Mouse (Mus musculus): Measurements from ENCODE around the gene Mipep.

Gene Mipep

DNA sequence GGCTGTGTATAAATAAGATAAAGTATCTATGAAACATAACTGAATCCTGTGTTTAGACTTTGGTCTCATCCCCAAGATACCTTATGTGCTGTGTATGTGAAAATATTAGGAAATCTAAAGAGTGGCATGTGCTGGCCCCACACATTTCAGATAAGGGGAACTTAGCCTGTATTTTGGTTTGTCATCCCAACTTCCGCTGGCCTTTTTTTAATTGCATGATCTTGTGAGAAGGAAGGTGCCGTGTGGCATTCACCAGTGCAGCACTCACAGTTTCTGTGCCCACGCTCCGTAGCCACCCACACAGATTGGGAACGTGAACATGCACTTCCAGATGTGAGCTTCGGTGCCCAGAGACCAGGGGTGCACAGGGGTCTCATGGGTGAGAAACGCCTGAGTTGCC, 26.7 kb upstream of the Mipep start:
- DNase-seq: no peak

DNA sequence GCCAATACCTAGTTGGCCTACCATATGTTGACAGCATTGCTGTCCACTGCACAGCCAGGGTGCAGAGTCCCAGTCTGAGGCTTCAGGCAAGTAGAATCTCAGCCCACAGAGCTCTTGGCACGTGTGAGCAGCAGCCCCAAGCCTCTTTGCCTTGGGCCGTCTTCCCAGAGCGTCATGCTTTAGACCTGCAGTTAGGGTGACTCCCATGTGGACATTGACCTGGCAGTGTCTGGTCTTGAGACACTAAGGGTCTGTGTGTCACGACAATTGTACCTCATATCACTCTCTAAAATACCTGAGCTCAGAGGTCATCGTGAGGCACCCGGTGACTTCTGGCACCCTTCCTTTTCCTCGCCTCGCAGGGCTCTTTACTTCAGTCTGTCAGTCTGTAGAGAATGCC, 25.3 kb upstream of the Mipep start:
- DNase-seq: no peak

DNA sequence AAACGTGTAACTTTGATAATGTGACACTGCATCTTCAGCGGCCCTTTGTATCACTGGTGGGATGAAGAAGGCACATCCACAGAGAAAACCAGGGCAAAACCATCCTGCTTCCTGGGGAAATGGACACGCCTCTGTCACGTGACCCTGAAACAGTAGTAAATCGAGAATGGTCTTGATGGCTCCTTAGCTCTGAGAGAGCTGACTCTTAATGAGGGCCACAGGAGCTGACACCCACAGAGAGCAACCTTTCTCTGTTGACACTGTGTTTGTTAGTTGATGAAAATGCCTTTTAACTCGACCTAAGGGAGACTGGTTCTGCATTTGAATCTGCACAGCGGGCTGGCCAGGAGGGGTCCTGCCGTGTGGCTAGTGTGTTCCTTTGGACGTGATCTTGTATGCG, 22.6 kb upstream of the Mipep start:
- DNase-seq: no peak

DNA sequence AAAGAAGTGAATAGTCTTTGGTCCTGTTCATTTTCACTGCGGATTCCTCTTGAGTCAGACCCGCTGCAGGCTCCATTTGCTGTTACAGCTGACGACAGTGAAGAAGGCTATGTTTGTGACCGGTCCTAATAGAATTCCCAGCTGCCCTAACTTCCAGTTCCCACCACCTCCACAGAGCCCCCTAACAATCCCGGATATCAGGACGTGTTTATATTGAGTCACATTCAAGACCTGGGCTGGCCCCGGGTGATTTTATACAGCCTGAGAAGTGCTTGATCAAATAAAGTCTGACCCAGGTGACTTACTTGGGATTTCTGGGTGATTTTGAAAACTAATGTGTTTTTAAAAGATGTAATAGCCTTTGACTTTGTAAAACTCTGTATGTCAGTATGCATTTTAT, 21.6 kb upstream of the Mipep start:
- DNase-seq: no peak

DNA sequence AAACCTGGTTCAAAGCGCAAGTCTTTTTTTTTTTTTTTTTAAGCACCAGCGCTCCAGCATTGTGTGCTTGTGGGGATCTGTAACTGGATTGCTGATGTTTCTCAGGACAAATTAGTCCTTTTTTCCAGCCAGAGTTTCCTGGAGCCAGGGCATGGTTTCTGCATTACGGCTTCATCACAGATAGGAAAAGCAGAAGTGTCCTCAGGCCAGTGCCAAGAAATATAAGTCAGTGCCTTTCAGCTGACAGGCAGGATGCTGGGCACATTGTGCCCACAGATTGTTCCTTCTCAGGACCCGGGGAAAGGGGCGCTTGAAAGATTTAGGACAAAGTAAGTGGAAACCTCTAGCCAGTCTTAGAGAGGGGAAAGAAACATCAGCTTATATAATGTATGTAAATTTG, 20.6 kb upstream of the Mipep start:
- no peak for DNase-seq

DNA sequence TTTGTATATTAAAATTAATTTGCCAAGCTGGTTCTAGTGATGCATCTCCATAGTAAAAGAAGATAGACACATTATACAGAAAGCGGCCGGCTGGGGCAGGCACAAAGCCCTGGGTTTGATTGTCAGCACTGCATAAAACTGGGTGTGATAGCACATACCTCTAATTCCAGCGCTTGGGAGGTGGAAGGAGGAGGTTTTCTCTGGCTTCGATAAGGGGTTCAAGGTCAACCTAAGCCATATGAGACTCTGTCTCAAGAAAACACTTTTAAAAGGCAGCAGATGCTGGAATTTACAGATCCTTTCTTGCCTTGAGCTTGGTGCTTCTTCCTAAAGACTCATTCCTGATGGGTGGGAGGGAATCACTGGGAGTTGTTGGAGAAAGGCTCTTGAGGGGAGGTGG, 19.8 kb upstream of the Mipep start:
- DNase-seq: no peak

DNA sequence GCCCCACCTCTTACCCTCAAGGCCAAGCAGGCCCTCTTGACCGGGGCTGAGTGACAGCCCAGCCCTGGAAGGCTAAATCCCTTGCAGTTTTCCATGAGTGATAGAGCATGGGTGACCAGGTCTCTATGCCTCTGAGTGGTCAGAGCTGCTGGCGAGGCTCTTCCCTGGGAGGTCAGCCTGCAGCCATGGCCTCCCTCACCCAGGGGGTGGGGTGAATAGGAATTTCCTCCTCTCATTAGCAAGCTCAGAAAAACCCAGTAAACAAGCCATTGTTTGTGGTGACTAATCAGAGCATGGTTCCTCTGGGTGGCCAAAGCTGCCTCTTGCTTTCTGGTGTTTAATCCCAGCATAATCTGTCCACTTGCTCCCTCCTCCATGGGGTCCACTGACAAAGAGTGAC, 19.3 kb upstream of the Mipep start:
- no peak for DNase-seq

DNA sequence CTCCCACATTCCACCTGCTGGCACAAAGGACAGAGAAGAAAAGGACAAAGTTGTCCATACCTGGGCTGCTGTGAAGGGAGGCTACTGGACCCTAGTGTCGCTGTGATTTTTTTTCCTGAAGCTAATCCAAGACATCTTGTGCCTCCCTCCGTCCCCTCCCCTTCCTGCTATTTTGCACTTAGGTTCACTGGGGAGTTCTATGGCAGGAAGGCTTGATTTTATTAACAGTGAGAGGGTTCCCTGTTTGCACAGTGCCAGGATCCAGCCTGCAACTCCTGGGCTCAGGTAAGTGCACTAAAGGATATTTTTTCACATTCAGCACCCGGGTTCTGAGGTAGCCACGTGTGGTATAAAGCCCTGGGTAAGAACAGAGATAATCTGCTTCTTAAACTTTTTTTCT, 16.5 kb upstream of the Mipep start, which contains the start of gene C1qtnf9:
TSS of gene C1qtnf9 (plus strand) at position 251 of the 400 bp plus-strand sequence.
- no peak for DNase-seq

DNA sequence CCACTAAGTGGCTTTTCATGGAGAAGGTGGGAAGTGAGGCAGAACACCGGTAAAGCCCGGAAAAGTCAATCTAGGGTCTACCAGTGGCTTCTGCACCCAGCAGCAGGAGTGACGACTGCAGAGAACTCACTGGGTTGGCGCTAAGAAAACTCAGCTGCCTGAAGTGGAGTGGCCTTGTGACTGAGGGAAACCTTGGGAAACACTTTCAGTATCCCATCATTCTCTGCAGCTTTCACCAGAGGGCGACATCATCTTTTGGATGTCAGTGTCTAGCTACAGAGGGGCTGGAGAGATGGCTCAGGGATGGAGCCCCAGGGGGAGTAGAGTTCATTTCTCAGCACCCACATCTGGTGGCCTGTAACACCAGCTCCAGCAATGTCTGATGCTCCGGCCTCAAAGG, 15.0 kb upstream of the Mipep start:
- no peak for DNase-seq

DNA sequence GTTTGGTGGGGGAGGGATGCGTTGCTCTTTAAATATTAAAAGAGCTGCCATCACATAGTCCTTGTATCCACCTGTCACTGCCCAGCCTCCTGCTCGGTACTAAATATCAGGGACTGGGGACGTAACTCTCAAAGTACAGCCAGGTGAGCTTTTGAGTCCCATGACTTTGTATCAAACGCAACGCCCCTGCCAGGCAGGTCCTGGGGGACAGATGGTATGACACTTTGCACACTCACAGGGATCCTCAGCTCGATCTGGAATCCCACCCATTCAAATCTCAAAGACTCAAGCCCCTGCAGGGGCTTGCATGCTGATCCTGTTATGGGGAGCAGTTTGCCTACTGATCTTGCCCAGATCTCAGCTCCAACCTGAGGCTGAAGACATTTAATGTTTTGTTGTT, 13.8 kb upstream of the Mipep start:
- DNase-seq: no peak

DNA sequence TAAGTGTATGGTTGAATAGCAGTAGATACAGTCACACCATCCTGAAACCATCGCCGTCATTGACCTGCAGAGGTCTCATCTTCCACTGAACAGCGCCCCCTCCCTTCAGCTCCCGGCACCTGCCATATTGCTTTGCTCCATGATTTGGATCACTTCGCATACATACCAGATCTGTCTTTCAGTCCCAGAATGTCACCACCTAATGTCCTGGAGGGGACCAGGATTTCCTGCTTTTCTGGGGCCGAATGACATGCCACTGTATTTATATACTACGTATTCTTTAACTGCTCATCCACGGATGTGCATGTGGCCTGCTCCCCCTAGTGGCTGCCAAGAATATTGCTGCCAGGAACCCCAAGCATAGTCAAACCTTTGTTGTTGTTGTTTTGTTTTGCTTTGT, 13.3 kb upstream of the Mipep start:
- peak; percentile 85 to 87 for DNase-seq

DNA sequence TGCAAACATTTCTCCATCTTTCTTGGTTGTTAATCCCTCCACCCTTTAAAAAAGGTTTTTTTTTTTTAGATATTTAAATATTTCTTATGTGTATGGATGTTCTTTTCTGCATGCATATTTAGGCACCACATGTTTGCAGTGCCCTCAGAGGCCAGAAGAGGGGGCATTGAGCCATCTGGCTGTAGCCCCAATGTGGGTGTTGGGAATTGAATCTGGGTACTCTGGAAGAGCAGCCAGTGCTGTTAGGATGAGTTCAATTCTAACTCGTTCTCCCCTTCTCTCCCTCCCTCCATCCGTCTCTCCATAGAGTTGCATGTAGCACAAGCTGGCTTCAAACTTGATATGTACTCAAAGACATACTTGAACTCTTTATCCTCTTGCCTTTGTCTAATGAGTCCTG, 10.9 kb upstream of the Mipep start:
- peak; percentile 23 to 26 for DNase-seq

DNA sequence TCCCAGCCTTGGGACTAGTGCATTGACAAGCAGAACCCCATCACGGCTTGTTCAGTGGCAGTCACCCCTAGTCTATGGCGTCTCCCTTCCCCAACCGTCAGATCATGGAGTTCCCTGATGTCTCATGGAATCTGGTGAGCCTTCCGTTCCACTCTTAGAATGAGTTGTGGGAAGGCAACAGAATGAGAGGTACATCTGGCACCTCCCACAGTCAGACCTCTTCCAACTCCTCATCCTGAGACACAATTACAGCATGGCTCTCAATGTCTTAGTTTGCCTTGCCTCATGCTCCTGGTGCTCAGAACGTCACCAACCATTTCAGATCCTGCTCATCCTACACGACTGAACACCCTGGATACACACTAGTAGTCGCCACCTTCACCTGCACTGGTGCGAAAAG, 7.9 kb upstream of the Mipep start:
- DNase-seq: no peak

DNA sequence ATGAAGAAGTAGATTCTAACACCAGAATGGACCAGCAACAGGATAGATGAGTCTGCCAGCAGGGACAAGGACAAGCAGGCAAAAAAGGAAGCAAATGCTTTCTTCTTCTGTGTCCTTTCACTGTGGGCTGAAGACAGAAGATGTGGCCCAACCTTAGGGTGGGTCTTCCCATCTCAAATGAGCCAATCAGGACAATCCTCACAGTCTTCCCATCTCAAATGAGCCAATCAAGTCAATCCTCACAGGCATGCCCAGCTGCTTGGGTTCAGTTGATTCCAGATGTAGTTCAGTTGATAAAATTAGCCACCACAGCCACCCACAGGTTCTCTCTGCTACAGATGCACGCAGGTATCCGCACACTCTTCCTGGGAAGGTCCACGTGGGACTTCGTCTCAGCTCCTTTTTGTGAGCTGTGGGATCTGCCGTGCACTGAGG, 6.9 kb upstream of the Mipep start:
- DNase-seq: no peak

DNA sequence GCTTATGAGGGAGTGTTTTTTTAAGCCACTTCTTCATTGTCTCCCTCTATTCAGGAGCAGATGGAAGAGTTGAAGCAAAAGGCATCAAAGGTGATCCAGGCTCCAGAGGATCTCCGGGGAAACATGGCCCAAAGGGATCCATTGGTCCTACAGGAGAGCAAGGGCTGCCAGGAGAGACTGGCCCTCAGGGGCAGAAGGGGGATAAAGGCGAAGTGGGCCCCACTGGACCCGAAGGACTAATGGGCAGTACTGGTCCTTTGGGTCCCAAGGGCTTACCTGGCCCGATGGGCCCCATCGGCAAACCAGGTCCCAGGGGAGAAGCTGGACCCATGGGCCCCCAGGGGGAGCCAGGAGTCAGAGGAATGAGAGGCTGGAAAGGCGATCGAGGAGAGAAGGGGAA, 5.2 kb upstream of the Mipep start:
- DNase-seq: no peak

DNA sequence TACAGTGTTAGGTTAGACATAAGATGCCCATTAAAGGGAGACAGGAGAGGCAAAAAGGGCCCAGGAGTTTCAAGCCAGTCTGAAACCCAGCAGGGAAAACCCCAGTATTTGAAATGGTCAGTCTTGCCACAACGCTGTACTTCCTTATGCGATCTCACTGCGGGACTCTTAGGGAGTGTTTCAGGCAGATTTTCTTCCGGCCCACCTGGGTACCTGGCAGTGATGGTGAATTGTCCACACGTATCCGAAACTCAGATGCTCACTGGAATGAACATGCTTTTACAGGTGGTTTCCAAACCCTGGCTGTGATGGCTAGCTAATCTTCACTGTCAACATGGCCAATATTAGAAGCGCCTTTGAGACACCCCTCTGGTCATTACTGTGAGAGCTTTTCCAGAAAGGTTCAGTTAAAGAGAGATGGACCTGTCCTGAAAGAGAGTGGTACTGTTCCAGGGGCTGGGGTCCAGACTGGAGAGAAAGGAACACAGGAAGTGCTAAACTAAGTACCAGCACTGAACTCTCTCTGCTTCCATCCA, 2.2 kb upstream of the Mipep start:
- no peak for DNase-seq

DNA sequence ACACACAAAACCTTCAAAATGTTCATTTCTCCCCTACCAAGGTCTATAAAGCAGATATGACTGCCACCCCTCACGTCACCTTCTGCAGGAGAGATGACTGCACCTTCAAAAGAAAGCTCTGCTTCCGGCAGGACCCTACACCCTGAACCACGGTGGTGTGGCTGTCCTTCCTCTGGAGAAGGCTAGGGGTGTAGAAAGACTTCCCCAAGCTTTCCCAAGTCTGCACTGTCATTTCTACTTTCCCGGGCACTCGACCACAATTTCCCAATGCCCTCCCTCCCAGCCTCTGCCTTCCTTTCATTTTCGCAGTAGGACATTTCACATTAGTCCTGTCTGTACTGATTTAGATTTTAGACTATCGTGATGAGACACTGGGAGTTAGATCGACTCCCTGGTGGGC, 1.2 kb upstream of the Mipep start:
- no peak for DNase-seq

DNA sequence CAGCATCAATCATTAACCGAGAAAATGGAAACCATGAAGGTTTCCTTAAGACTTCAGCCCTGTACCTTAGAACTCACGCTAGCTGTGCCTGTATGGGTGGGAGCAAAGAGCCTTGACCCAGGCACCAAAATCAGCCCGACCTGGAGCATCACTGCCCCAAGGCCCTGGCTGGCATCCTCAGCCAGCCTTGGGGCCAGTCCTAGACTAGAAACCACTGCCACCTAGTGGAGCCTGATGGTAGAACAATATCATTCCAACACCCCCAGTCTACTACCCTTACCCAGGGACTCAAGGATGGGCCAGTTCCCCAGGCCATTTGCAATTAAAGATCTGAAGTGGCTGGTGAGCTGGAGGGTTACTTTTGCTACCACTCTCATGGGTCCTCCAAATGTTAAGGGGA, 5.7 kb downstream of the Mipep start:
- peak; percentile 75 to 77 for DNase-seq

DNA sequence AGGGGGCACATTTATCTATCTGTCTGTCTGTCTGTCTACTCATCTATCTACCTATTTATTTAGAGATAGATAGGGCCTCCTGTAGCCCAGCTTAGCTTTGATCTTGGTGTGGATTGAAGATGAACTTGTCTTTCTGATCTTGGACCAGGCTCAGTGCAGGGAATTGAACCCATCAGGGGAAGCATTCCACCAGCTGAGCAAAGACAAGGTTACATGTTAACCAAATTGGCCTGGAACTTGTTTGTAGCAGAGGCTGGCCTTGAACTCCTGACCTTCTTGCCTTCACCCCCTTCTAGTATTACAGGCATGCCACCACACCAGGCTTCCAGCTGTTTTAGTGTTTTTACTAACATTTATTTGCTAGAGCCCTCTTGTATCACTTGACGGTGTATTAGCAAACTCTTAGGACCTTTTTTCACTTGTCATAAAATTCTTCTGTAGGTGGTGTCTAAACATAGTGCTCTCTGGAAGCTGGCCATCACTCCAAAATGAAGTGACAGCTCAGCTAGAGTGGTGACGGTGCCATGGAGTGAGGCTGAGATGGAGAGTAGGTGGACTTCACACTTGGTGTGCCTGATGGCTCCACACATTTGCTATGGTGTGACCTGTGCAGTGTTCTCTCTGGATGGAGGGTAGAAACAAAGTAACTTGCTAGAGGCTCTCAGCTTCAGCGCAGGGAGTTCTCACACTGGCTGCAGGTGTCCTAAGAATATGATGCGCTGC, 12.4 kb downstream of the Mipep start:
- no peak for DNase-seq

DNA sequence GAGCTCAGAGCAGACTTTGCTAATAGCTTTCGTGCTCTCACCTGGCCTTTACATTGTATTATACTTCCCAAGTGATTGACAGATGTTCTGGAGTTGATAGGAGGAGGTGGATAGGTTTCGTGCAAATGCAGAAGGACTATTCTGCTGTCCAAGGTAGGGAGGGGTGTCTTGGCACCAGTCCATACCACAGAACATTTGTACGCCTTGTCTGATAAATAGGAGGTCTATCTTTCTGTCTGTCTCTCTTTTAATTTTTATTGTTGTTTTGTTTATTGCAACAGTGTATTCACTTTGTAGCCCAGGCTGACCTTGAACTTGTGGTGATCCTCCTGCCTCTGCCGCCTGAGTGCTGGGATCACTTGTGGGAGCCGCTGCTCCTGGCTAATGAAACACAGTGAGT, 13.2 kb downstream of the Mipep start:
- DNase-seq: no peak

DNA sequence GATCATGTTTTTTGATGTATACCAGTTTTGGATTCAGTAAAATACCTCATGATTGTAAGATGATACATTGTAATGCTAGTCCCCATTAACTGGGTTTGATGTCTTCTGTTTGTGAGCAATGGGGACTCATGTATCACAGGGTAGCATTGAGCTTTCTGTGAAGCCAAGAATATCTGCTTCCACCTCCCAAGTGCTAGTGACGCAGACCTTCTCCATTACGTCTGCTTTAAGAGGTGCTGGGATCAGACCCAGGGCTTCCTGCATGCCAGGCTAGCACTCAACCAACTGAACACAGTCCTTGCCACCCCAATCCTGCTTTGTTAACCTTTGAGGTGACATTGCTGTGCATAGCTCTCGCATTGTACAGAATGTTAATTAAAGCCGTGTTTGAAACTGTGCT, 14.3 kb downstream of the Mipep start:
- DNase-seq: no peak

DNA sequence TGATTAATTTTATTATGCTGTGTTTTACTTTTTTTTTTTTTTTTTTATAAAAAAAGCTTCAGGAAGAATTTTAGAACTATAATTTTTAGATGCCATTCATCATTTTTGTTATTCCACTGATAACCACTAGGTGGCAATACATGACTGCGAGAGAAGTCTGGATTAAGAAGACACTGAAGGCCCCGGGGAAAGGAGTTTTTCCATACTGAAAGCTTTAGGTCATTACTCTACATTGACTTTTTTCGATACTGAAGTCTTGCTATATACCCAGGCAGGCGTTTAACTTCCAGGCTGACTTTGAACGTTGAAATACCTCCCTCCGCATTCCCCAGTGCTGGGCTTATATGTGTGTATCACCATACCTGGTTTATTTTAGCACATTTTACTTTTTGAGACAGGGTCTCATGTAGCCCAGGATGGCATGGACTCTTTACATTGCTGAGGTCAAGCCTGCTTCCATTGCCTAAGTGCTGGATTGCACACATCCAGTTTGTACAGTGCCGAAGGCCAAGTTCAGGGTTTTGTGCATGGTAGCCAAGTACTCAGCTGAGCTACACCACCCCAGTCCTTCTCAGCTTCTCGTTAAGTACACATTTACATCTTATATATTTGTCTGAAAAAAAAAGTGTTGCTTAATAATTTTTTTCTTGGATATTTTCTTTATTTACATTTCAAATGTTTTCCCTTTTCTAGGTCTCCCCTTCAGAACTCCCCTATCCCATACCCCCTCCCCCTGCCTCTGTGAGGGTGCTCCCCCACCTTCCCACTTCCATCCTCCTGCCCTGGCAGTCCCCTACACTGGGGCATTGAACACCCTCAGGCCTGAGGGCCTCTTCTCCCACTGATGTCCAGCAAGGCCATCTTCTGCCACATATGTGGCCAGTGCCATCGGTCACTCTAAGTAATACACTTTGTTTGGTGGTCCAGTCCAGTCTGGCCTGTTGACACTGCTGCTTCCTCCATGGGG, 15.7 kb downstream of the Mipep start:
- DNase-seq: peak; percentile 21 to 32

DNA sequence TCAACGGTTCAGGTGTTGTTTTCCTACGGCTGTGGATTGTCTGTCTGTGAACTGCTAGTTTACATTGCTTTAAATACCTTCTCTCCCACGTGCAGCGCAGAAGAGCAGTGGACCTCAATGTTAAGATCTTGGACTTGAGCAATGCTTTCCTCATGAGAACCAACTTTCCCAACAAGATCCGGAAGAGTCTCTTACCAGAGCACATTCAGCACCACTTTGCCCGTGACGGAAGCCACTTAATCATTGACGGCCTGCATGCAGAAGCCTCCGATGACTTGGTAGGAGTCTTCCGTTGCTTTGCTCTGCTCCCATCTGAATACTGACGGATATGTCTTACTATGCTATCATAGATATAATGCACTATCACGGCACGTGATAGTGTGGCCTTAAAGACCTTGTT, 17.7 kb downstream of the Mipep start:
- no peak for DNase-seq

DNA sequence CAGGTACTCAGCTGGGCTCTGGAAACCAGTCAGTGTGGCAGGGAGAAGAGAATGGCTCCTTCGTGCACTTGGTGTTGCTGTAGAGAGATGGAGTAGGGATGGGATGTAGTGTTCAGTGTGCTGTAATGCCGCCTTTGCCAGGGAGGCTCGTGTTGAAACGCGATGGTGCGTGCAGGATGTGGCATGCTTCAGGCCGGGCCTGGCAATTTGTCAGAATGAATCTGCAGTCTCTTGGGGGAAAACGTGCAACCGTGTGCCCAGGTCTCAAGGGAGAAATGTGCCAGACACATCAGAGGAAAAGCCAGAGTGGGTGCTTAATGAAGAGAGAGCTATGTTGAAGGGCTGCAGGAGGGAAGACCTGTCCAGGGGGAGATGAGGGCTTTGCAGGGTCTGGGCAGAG, 20.6 kb downstream of the Mipep start:
- DNase-seq: no peak
